Mouse (Mus musculus) erythroblast, embryonic 14.5 days (primary cell): ENCODE data around the gene Krtdap.

Source experiments
- GATA1 ChIP-seq: IDR thresholded peaks from 2 replicates; pipeline ENCODE4 v1.6.1; 2012; ENCODE audit warnings: low read length, inconsistent platforms, mixed read lengths
- TAL1 ChIP-seq: IDR thresholded peaks from 3 replicates; pipeline ENCODE4 v1.6.1; 2012; ENCODE audit warnings: low read length, inconsistent platforms, mixed read lengths

GRCm38 (mm10) chr7:30781792-30782191 is 5.9 kb upstream of the Krtdap start:
- TF ChIP-seq GATA1 (no peak), TAL1 (no peak)
